Mouse (Mus musculus) heart, embryonic 15.5 days (tissue): ENCODE measurements at regions not wholly inside any gene's neighbourhood (a gene's known extent, or its start where the extent isn't known, plus 50 kb on each side); places are given as distances from the start of the nearest gene placed in this dataset.

ENCODE experiments used
- ATAC-seq: fragments of 200-750 bp; cut with Nextera tagmentation; replicated peaks from 2 replicates; pipeline ENCODE4 v1.8.0; 2017; ENCODE audit warnings: low read depth, moderate TSS enrichment; ENCODE audit not compliant: insufficient number of reproducible peaks, insufficient read depth, low FRiP score
- H3K27ac ChIP-seq: fragments of 300-500 bp; sonication (generic); 2 replicates; pipeline ENCODE4 v1.5.1; 2015; ENCODE audit warnings: mild to moderate bottlenecking, inconsistent platforms
- H3K27me3 ChIP-seq: fragments of 300-500 bp; sonication (generic); 2 replicates; pipeline ENCODE4 v1.6.1; 2015; ENCODE audit warnings: inconsistent platforms
- H3K36me3 ChIP-seq: fragments of 300-500 bp; sonication (generic); 2 replicates; pipeline ENCODE4 v1.6.1; 2015; ENCODE audit warnings: mild to moderate bottlenecking, inconsistent platforms
- H3K4me1 ChIP-seq: fragments of 300-500 bp; sonication (generic); replicated peaks from 2 replicates; pipeline ENCODE4 v1.6.1; 2015; ENCODE audit warnings: inconsistent platforms
- H3K4me2 ChIP-seq: fragments of 300-500 bp; sonication (generic); 2 replicates; pipeline ENCODE4 v1.6.1; 2015; ENCODE audit warnings: inconsistent platforms, mild to moderate bottlenecking, moderate library complexity
- H3K4me3 ChIP-seq: fragments of 300-500 bp; sonication (generic); 2 replicates; pipeline ENCODE4 v1.5.1; 2015; ENCODE audit warnings: mild to moderate bottlenecking, inconsistent platforms
- H3K9ac ChIP-seq: fragments of 300-500 bp; sonication (generic); 2 replicates; pipeline ENCODE4 v1.6.1; 2015; ENCODE audit warnings: mild to moderate bottlenecking, inconsistent platforms
- H3K9me3 ChIP-seq: fragments of 300-500 bp; sonication (generic); replicated peaks from 2 replicates; pipeline ENCODE4 v1.6.1; 2016; ENCODE audit warnings: inconsistent platforms
- WGBS: fragments of 180-500 bp; shearing (Covaris S2); methylation state at CpG from one replicate; pipeline ENCODE4 v1.1.7; 2015; ENCODE audit warnings: mixed read lengths; 5-methylcytosine and 5-hydroxymethylcytosine counted together

GRCm38 (mm10) chr1:81581208-81581607 lies 504.5 kb downstream of the Nyap2 start:
- WGBS, result 75% methylated on average over 4 of the region's 4 CpGs
- Histone ChIP-seq H3K9me3 (no peaks in the 10 kb centered on the region), H3K4me3 (no peak overlapping the region), H3K36me3 (no peaks in the 10 kb centered on the region), H3K27me3 (no peaks in the 10 kb centered on the region), H3K4me2 (no peak overlapping the region), H3K9ac (no peak overlapping the region), H3K27ac (no peak overlapping the region), H3K4me1 (no peaks in the 10 kb centered on the region)
- no peak for ATAC-seq

GRCm38 (mm10) chr1:81587780-81588307 lies 511.1 kb downstream of the Nyap2 start:
- Histone ChIP-seq H3K27me3 (no peaks in the 10 kb centered on the region), H3K4me2 (no peak overlapping the region), H3K4me3 (no peak overlapping the region), H3K27ac (no peak overlapping the region), H3K4me1 (no peaks in the 10 kb centered on the region), H3K36me3 (no peaks in the 10 kb centered on the region), H3K9ac (no peak overlapping the region), H3K9me3 (no peaks in the 10 kb centered on the region)
- no peak for ATAC-seq
- 70% methylated on average over 11 of the region's 11 CpGs for WGBS

- Histone ChIP-seq H3K36me3 (no peaks in the 10 kb centered on the region), H3K27me3 (no peaks in the 10 kb centered on the region), H3K9me3 (no peaks in the 10 kb centered on the region), H3K4me1 (peaks cover 12% of the 10 kb centered on the region), H3K27ac (no peak overlapping the region), H3K9ac (no peak overlapping the region), H3K4me3 (no peak overlapping the region), H3K4me2 (no peak overlapping the region)
- ATAC-seq, result no peak
- 86% methylated on average over 5 of the region's 5 CpGs for WGBS
Measured at GRCm38 (mm10) chr1:81591623-81592022, 514.9 kb downstream of the Nyap2 start.

- Histone ChIP-seq H3K36me3 (no peaks in the 10 kb centered on the region), H3K4me3 (peak overlapping the region; percentile 54), H3K9ac (peak overlapping the region; percentile 57), H3K4me2 (peak overlapping the region; percentile 80), H3K9me3 (no peaks in the 10 kb centered on the region), H3K4me1 (peaks cover 12% of the 10 kb centered on the region), H3K27me3 (no peaks in the 10 kb centered on the region), H3K27ac (peak overlapping the region; percentile 56)
- 9% methylated on average over 19 of the region's 19 CpGs for WGBS
- ATAC-seq, result peak; percentile 86
Measured at GRCm38 (mm10) chr1:81593280-81594182, 516.8 kb downstream of the Nyap2 start.

GRCm38 (mm10) chr1:81594183-81594515 lies 517.4 kb downstream of the Nyap2 start:
- no peaks in the 10 kb centered on the region for H3K27me3 ChIP-seq
- no peak overlapping the region for H3K27ac ChIP-seq
- 17% methylated on average over 5 of the region's 5 CpGs for WGBS
- H3K4me1 ChIP-seq, result peaks cover 12% of the 10 kb centered on the region
- peak overlapping the region; percentile 54 for H3K4me3 ChIP-seq
- peak overlapping the region; percentile 80 for H3K4me2 ChIP-seq
- H3K36me3 ChIP-seq, result no peaks in the 10 kb centered on the region
- no peaks in the 10 kb centered on the region for H3K9me3 ChIP-seq
- ATAC-seq, result no peak
- H3K9ac ChIP-seq, result peak overlapping the region; percentile 57; the same call in 1 of the 2 replicates

GRCm38 (mm10) chr1:81594606-81595005 lies 517.9 kb downstream of the Nyap2 start:
- WGBS, result 31% methylated on average over 3 of the region's 3 CpGs
- ATAC-seq, result no peak
- no peak overlapping the region for H3K9ac ChIP-seq
- H3K27me3 ChIP-seq, result no peaks in the 10 kb centered on the region
- H3K27ac ChIP-seq, result no peak overlapping the region
- H3K4me2 ChIP-seq, result no peak overlapping the region
- no peaks in the 10 kb centered on the region for H3K36me3 ChIP-seq
- H3K9me3 ChIP-seq, result no peaks in the 10 kb centered on the region
- H3K4me1 ChIP-seq, result peaks cover 12% of the 10 kb centered on the region
- no peak overlapping the region for H3K4me3 ChIP-seq

- Histone ChIP-seq H3K9me3 (no peaks in the 10 kb centered on the region), H3K9ac (no peak overlapping the region), H3K4me1 (no peaks in the 10 kb centered on the region), H3K27me3 (no peaks in the 10 kb centered on the region), H3K36me3 (no peaks in the 10 kb centered on the region), H3K27ac (no peak overlapping the region), H3K4me3 (no peak overlapping the region), H3K4me2 (no peak overlapping the region)
- no peak for ATAC-seq
- WGBS, result 23% methylated on average over 1 of the region's 1 CpGs
Measured at GRCm38 (mm10) chr1:81608772-81609171, 532.0 kb downstream of the Nyap2 start.

GRCm38 (mm10) chr1:81618880-81619279 lies 542.1 kb downstream of the Nyap2 start:
- WGBS, result 73% methylated on average over 2 of the region's 2 CpGs
- Histone ChIP-seq H3K9me3 (no peaks in the 10 kb centered on the region), H3K4me1 (no peaks in the 10 kb centered on the region), H3K27ac (no peak overlapping the region), H3K4me2 (no peak overlapping the region), H3K9ac (no peak overlapping the region), H3K27me3 (no peaks in the 10 kb centered on the region), H3K36me3 (no peaks in the 10 kb centered on the region), H3K4me3 (no peak overlapping the region)
- ATAC-seq, result no peak

GRCm38 (mm10) chr1:81624141-81624540 lies 547.4 kb downstream of the Nyap2 start:
- Histone ChIP-seq H3K4me3 (no peak overlapping the region), H3K27me3 (no peaks in the 10 kb centered on the region), H3K27ac (no peak overlapping the region), H3K9me3 (no peaks in the 10 kb centered on the region), H3K4me2 (no peak overlapping the region), H3K4me1 (no peaks in the 10 kb centered on the region), H3K36me3 (no peaks in the 10 kb centered on the region), H3K9ac (no peak overlapping the region)
- 77% methylated on average over 4 of the region's 4 CpGs for WGBS
- no peak for ATAC-seq

GRCm38 (mm10) chr1:81632704-81633103 lies 556.0 kb downstream of the Nyap2 start:
- Histone ChIP-seq H3K4me2 (no peak overlapping the region), H3K36me3 (no peaks in the 10 kb centered on the region), H3K27ac (no peak overlapping the region), H3K9ac (no peak overlapping the region), H3K4me3 (no peak overlapping the region), H3K4me1 (no peaks in the 10 kb centered on the region), H3K9me3 (no peaks in the 10 kb centered on the region), H3K27me3 (no peaks in the 10 kb centered on the region)
- ATAC-seq, result no peak
- WGBS, result 57% methylated on average over 1 of the region's 1 CpGs

GRCm38 (mm10) chr1:81637357-81637756 lies 560.6 kb downstream of the Nyap2 start:
- Histone ChIP-seq H3K27ac (no peak overlapping the region), H3K36me3 (no peaks in the 10 kb centered on the region), H3K4me3 (no peak overlapping the region), H3K9ac (no peak overlapping the region), H3K4me2 (no peak overlapping the region), H3K27me3 (no peaks in the 10 kb centered on the region), H3K9me3 (no peaks in the 10 kb centered on the region), H3K4me1 (no peaks in the 10 kb centered on the region)
- ATAC-seq, result no peak
- WGBS, result 76% methylated on average over 5 of the region's 5 CpGs
